Mouse (Mus musculus): ENCODE results near the gene Ctsh.

Gene Ctsh

GRCm38 (mm10) chr9:90113651-90114566 lies 60.0 kb downstream of the Ctsh start:
- peak; percentile 86 for DNase-seq

GRCm38 (mm10) chr9:90114567-90115307 lies 60.8 kb downstream of the Ctsh start, which contains the start of gene Morf4l1:
Gene Morf4l1, minus strand, starts transcription at chr9:90114774.
- peak; percentile 98 for DNase-seq

GRCm38 (mm10) chr9:90115308-90115700 lies 61.4 kb downstream of the Ctsh start:
- no peak for DNase-seq

GRCm38 (mm10) chr9:90117234-90117633 lies 63.3 kb downstream of the Ctsh start:
- DNase-seq, result no peak

GRCm38 (mm10) chr9:90122246-90122740 lies 68.3 kb downstream of the Ctsh start:
- DNase-seq, result no peak

- no peak for DNase-seq
These were observed 70.4 kb downstream of the Ctsh start for GRCm38 (mm10) chr9:90124156-90124872.

- DNase-seq, result no peak
These were observed 70.9 kb downstream of the Ctsh start for GRCm38 (mm10) chr9:90124873-90125245.
